9 mouse cellular contexts compared by ENCODE assay signal in genomic region chr9:66920488-66921279, GRCm38 (mm10). TPM values are rescaled to one million over a fixed set of nuclear protein-coding genes. Genes with fewer than 3 reads are reported as not detected.
DNase-seq lines count a peak whose midpoint lies in the region; ATAC-seq and TF ChIP-seq lines count a peak whose summit lies in the region.
"Had no signal": no experiment of that assay in that cellular context is flagged by ENCODE, and none has a peak within 500 bp of the region (broad histone marks: within the 10 kb centered on the region; RNA-seq: fewer than 3 reads in every experiment).

No protein-coding gene starts in this region.

- H3K9me3 ChIP-seq in neural tube, embryonic 11.5 days (ENCODE audit: control insufficient read depth, low read length), result no peaks in the 10 kb centered on the region
- H3K9me3 ChIP-seq in liver, embryonic 14.5 days (ENCODE audit: control insufficient read depth, low read length), result no peaks in the 10 kb centered on the region

- H3K4me2 ChIP-seq in neural tube, embryonic 11.5 days (ENCODE audit: low read depth), result peak overlapping the region; percentile 6; the same call in 1 of the 2 replicates
- H3K4me2 ChIP-seq in liver, embryonic 14.5 days (ENCODE audit: low read depth), result peak overlapping the region; percentile 74

- peaks cover 8% of the 10 kb centered on the region; the same call in 1 of the 2 replicates for H3K4me1 ChIP-seq in neural tube, embryonic 11.5 days (ENCODE audit: control insufficient read depth, insufficient read depth, low read length)
- H3K4me1 ChIP-seq in liver, embryonic 14.5 days (replicated peaks; ENCODE audit: control insufficient read depth in 2 of 2, insufficient read depth in 2 of 2, low read length in 1 of 2), result peaks cover 26 to 30% of the 10 kb centered on the region in 2 experiments

- H3K9ac ChIP-seq in neural tube, embryonic 11.5 days (ENCODE audit: low read length), result no peak overlapping the region
- H3K9ac ChIP-seq in liver, embryonic 14.5 days (replicated peaks), result no peak overlapping the region

- DNase-seq in CD4-positive, CD25-positive, alpha-beta regulatory T cell, adult 2 months (ENCODE audit: low read depth, low spot score), result peak; percentile 67
- DNase-seq in neural tube, embryonic 11.5 days (ENCODE audit: low spot score), result peak; percentile 33
- no peak for DNase-seq in neural tube, embryonic 10.5 days (ENCODE audit: extremely low spot score, low spot score)
- no peak for DNase-seq in liver, embryonic 14.5 days (ENCODE audit: low read depth in 3 of 3, low spot score in 3 of 3)
- DNase-seq in thymus, postnatal 25 days, result peak; percentile 46
- no peak for DNase-seq in yolk sac, embryonic 10.5 days (ENCODE audit: low spot score)
- no peak for DNase-seq in adrenal gland, adult (ENCODE audit: inconsistent age in 2 of 2, low spot score in 1 of 2)
- DNase-seq: kidney, adult 2 months had no signal

- ATAC-seq in CD4-positive, CD25-positive, alpha-beta regulatory T cell, adult 4 months, result no peak
- no peak for ATAC-seq in neural tube, embryonic 11.5 days (ENCODE audit: insufficient read depth, low FRiP score, low TSS enrichment)
- no peak for ATAC-seq in liver, embryonic 14.5 days (ENCODE audit: insufficient read depth)

- H3K27me3 ChIP-seq in neural tube, embryonic 11.5 days (ENCODE audit: control insufficient read depth, insufficient read depth, low read length), result no peaks in the 10 kb centered on the region
- H3K27me3 ChIP-seq in liver, embryonic 14.5 days (ENCODE audit: control insufficient read depth, insufficient read depth, low read length), result no peaks in the 10 kb centered on the region

- H3K27ac ChIP-seq in neural tube, embryonic 11.5 days (ENCODE audit: low read depth, low read length), result no peak overlapping the region
- H3K27ac ChIP-seq in liver, embryonic 14.5 days, result no peak overlapping the region

- peak; percentile 45; the same call in 1 of the 2 replicates for TF ChIP-seq CTCF in liver, embryonic 14.5 days (IDR thresholded peaks at IDR 0.05; ENCODE audit: low read depth)

- no peak for TF ChIP-seq EP300 in liver, embryonic 14.5 days (IDR thresholded peaks at IDR 0.05; ENCODE audit: low read depth)

- H3K36me3 ChIP-seq in neural tube, embryonic 11.5 days (ENCODE audit: control insufficient read depth, insufficient read depth, low read length), result no peaks in the 10 kb centered on the region
- H3K36me3 ChIP-seq in liver, embryonic 14.5 days (replicated peaks; ENCODE audit: control insufficient read depth, insufficient read depth, low read depth), result no peaks in the 10 kb centered on the region; the same call in 1 of the 2 replicates

- WGBS in neural tube, embryonic 11.5 days, result 2% methylated on average over 6 of the region's 6 CpGs
- WGBS in liver, embryonic 14.5 days (ENCODE audit: insufficient replicate concordance), result 17% methylated on average over 6 of the region's 6 CpGs

- no peak overlapping the region for H3K4me3 ChIP-seq in neural tube, embryonic 11.5 days (ENCODE audit: low read depth, low read length)
- H3K4me3 ChIP-seq in liver, embryonic 14.5 days (ENCODE audit: insufficient read depth in 1 of 2, low read depth in 2 of 2, low read length in 2 of 2), result peak overlapping the region in 1 of 2 experiments; percentile 6; a peak in 1 of 4 replicates

RNA-seq across cellular contexts. Expression of gene Rab8b, which starts 1.2 kb away (rescaled TPM):
- 100 to 1,000 TPM; 138 to 179 TPM for polyA plus RNA-seq in CD4-positive, CD25-positive, alpha-beta regulatory T cell, adult 4 months (2017; shearing (Covaris generic))
- polyA plus RNA-seq in neural tube, embryonic 11.5 days (2014; fragmentation: Nextera tagmentation; extraction: Ambion mirVana), result 24.5 and 26.9 TPM in 2 replicates
- polyA plus RNA-seq in liver, embryonic 14.5 days (2012; rRNA removed), result 15.1 and 20.6 TPM in 2 replicates
- 17.9 and 18.3 TPM in 2 replicates for polyA plus RNA-seq in liver, embryonic 14.5 days (2014; fragmentation: Nextera tagmentation; extraction: Ambion mirVana)

RNA-seq across cellular contexts. Expression of gene Rps27l, which starts 25.2 kb away (rescaled TPM):
- polyA plus RNA-seq in CD4-positive, CD25-positive, alpha-beta regulatory T cell, adult 4 months (2017; shearing (Covaris generic)), result 100 to 1,000 TPM; 155 to 182 TPM
- polyA plus RNA-seq in neural tube, embryonic 11.5 days (2014; fragmentation: Nextera tagmentation; extraction: Ambion mirVana), result 583 and 637 TPM in 2 replicates
- polyA plus RNA-seq in liver, embryonic 14.5 days (2012; rRNA removed), result 176 and 238 TPM in 2 replicates
- 612 and 652 TPM in 2 replicates for polyA plus RNA-seq in liver, embryonic 14.5 days (2014; fragmentation: Nextera tagmentation; extraction: Ambion mirVana)

RNA-seq across cellular contexts. Expression of gene Lactb, which starts 54.6 kb away (rescaled TPM):
- polyA plus RNA-seq in CD4-positive, CD25-positive, alpha-beta regulatory T cell, adult 4 months (2017; shearing (Covaris generic)), result 1 to 10 TPM; 3.0 to 5.8 TPM
- 11.7 and 11.9 TPM in 2 replicates for polyA plus RNA-seq in neural tube, embryonic 11.5 days (2014; fragmentation: Nextera tagmentation; extraction: Ambion mirVana)
- polyA plus RNA-seq in liver, embryonic 14.5 days (2012; rRNA removed), result 3.8 and 5.6 TPM in 2 replicates
- 6.8 and 7.7 TPM in 2 replicates for polyA plus RNA-seq in liver, embryonic 14.5 days (2014; fragmentation: Nextera tagmentation; extraction: Ambion mirVana)

Comparison
In these comparisons a context has a peak if more than half of its experiments do, and no peak if none do; other contexts are left out.
1. DNase-seq: peak in CD4-positive, CD25-positive, alpha-beta regulatory T cell, adult 2 months (single experiment), neural tube, embryonic 11.5 days (single experiment) and thymus, postnatal 25 days (single experiment); none in neural tube, embryonic 10.5 days (single experiment), liver, embryonic 14.5 days (0 of 3), yolk sac, embryonic 10.5 days (single experiment) and adrenal gland, adult (0 of 2).